Mouse (Mus musculus): ENCODE measurements around the gene Acot12. TPM values are rescaled to one million over a fixed set of nuclear protein-coding genes. Genes with fewer than 3 reads are reported as not detected.
A peak's percentile ranks its signal among the peaks of the same experiment; 100 is the strongest.

Acot12 gene
- polyA plus RNA-seq, 1 experiment: 0.11 TPM

GRCm38 (mm10) chr13:91796916-91797315, 55.6 kb downstream of the Acot12 start:
- no peak for DNase-seq (ENCODE audit: low read depth)
- TF ChIP-seq POLR2A (IDR thresholded peaks at IDR 0.05; ENCODE audit: borderline replicate concordance, extremely low read depth, insufficient read depth, insufficient read length, poor library complexity, severe bottlenecking) (no peak), CTCF (IDR thresholded peaks at IDR 0.05; ENCODE audit: borderline replicate concordance, extremely low read depth, insufficient read depth, insufficient read length) (no peak)

- DNase-seq (ENCODE audit: low read depth): peak; percentile 17
- TF ChIP-seq POLR2A (IDR thresholded peaks at IDR 0.05; ENCODE audit: borderline replicate concordance, extremely low read depth, insufficient read depth, insufficient read length, poor library complexity, severe bottlenecking) (no peak), CTCF (IDR thresholded peaks at IDR 0.05; ENCODE audit: borderline replicate concordance, extremely low read depth, insufficient read depth, insufficient read length) (no peak)
Measured at GRCm38 (mm10) chr13:91797442-91797841, 56.1 kb downstream of the Acot12 start.

- DNase-seq (ENCODE audit: low read depth): no peak
- TF ChIP-seq POLR2A (IDR thresholded peaks at IDR 0.05; ENCODE audit: borderline replicate concordance, extremely low read depth, insufficient read depth, insufficient read length, poor library complexity, severe bottlenecking) (no peak), CTCF (IDR thresholded peaks at IDR 0.05; ENCODE audit: borderline replicate concordance, extremely low read depth, insufficient read depth, insufficient read length) (no peak)
Measured at GRCm38 (mm10) chr13:91801726-91802125, 60.4 kb downstream of the Acot12 start.

- peak; percentile 97 for DNase-seq (ENCODE audit: low read depth)
- peak; percentile 74; the same call in 1 of the 2 replicates for TF ChIP-seq POLR2A (IDR thresholded peaks at IDR 0.05; ENCODE audit: borderline replicate concordance, extremely low read depth, insufficient read depth, insufficient read length, poor library complexity, severe bottlenecking)
- peak; percentile 31; the same call in 1 of the 2 replicates for TF ChIP-seq CTCF (IDR thresholded peaks at IDR 0.05; ENCODE audit: borderline replicate concordance, extremely low read depth, insufficient read depth, insufficient read length)
Measured at GRCm38 (mm10) chr13:91807155-91807839, 66.0 kb downstream of the Acot12 start, which contains the start of gene Zcchc9. TSS of gene Zcchc9 (minus strand) at chr13:91807705.

GRCm38 (mm10) chr13:91807874-91808575, 66.7 kb downstream of the Acot12 start:
- DNase-seq (ENCODE audit: low read depth): peak; percentile 26
- TF ChIP-seq POLR2A (IDR thresholded peaks at IDR 0.05; ENCODE audit: borderline replicate concordance, extremely low read depth, insufficient read depth, insufficient read length, poor library complexity, severe bottlenecking) (no peak), CTCF (IDR thresholded peaks at IDR 0.05; ENCODE audit: borderline replicate concordance, extremely low read depth, insufficient read depth, insufficient read length) (no peak)

GRCm38 (mm10) chr13:91809476-91809875, 68.2 kb downstream of the Acot12 start:
- TF ChIP-seq CTCF (IDR thresholded peaks at IDR 0.05; ENCODE audit: borderline replicate concordance, extremely low read depth, insufficient read depth, insufficient read length): peak; percentile 17; the same call in 1 of the 2 replicates
- TF ChIP-seq POLR2A (IDR thresholded peaks at IDR 0.05; ENCODE audit: borderline replicate concordance, extremely low read depth, insufficient read depth, insufficient read length, poor library complexity, severe bottlenecking): no peak
- DNase-seq (ENCODE audit: low read depth): peak; percentile 40

- no peak for TF ChIP-seq POLR2A (IDR thresholded peaks at IDR 0.05; ENCODE audit: borderline replicate concordance, extremely low read depth, insufficient read depth, insufficient read length, poor library complexity, severe bottlenecking)
- DNase-seq (ENCODE audit: low read depth): no peak
Measured at GRCm38 (mm10) chr13:91814670-91815069, 73.4 kb downstream of the Acot12 start.

GRCm38 (mm10) chr13:91823735-91824134, 82.4 kb downstream of the Acot12 start:
- DNase-seq (ENCODE audit: low read depth): peak; percentile 40
- TF ChIP-seq CTCF (IDR thresholded peaks at IDR 0.05; ENCODE audit: borderline replicate concordance, extremely low read depth, insufficient read depth, insufficient read length): no peak
- no peak for TF ChIP-seq POLR2A (IDR thresholded peaks at IDR 0.05; ENCODE audit: borderline replicate concordance, extremely low read depth, insufficient read depth, insufficient read length, poor library complexity, severe bottlenecking)

GRCm38 (mm10) chr13:91824845-91825550, 83.7 kb downstream of the Acot12 start:
- DNase-seq (ENCODE audit: low read depth): peak; percentile 19

GRCm38 (mm10) chr13:91826066-91826465, 84.8 kb downstream of the Acot12 start:
- DNase-seq (ENCODE audit: low read depth): no peak
- TF ChIP-seq POLR2A (IDR thresholded peaks at IDR 0.05; ENCODE audit: borderline replicate concordance, extremely low read depth, insufficient read depth, insufficient read length, poor library complexity, severe bottlenecking): no peak
- TF ChIP-seq CTCF (IDR thresholded peaks at IDR 0.05; ENCODE audit: borderline replicate concordance, extremely low read depth, insufficient read depth, insufficient read length): no peak

More at GRCm38 (mm10) chr13:91824845-91825550, 83.7 kb downstream of the Acot12 start:
- TF ChIP-seq CTCF (IDR thresholded peaks at IDR 0.05; ENCODE audit: borderline replicate concordance, extremely low read depth, insufficient read depth, insufficient read length) (no peak), POLR2A (IDR thresholded peaks at IDR 0.05; ENCODE audit: borderline replicate concordance, extremely low read depth, insufficient read depth, insufficient read length, poor library complexity, severe bottlenecking) (no peak)

GRCm38 (mm10) chr13:91827876-91828275, 86.6 kb downstream of the Acot12 start:
- DNase-seq (ENCODE audit: low read depth): no peak

More at GRCm38 (mm10) chr13:91827876-91828275, 86.6 kb downstream of the Acot12 start:
- no peak for TF ChIP-seq POLR2A (IDR thresholded peaks at IDR 0.05; ENCODE audit: borderline replicate concordance, extremely low read depth, insufficient read depth, insufficient read length, poor library complexity, severe bottlenecking)
- no peak for TF ChIP-seq CTCF (IDR thresholded peaks at IDR 0.05; ENCODE audit: borderline replicate concordance, extremely low read depth, insufficient read depth, insufficient read length)

Other genes starting within 250 kb of the Acot12 start
- gene Zcchc9, start 66.2 kb downstream of the Acot12 start, polyA plus RNA-seq (2012; rRNA removed): 22.9 and 25.4 TPM in 2 replicates
- gene Ckmt2, start 135.4 kb downstream of the Acot12 start, polyA plus RNA-seq (2012; rRNA removed): 0.05 and 0.15 TPM in 2 replicates

Data from brain, embryonic 14.5 days (tissue).